Mouse (Mus musculus) spleen, embryonic (tissue): ENCODE measurements around the gene Cygb.

Experiments used
- CTCF ChIA-PET: fragments of 350-600 bp; sonication (Branson Sonifier 250); formaldehyde crosslinking; loops from one replicate; lab custom pipeline; 2022; lab: Charles Lee

Cygb gene

GRCm38 (mm10) chr11:116619561-116619960 is 34.6 kb downstream of the Cygb start:
- CTCF ChIA-PET, result no interaction called here

- CTCF ChIA-PET, result no interaction called here
Measured at GRCm38 (mm10) chr11:116619156-116619555, 35.0 kb downstream of the Cygb start.

- CTCF ChIA-PET, result no interaction called here
Measured at GRCm38 (mm10) chr11:116618666-116619065, 35.4 kb downstream of the Cygb start.

- CTCF ChIA-PET, result interaction anchor here (0.6 kb wide), 1 partner anchor 343 kb away, joined by 3 read pairs; the partner anchor contains the start of gene Srp68
Measured at GRCm38 (mm10) chr11:116617641-116618040, 36.5 kb downstream of the Cygb start.

- CTCF ChIA-PET, result interaction anchor here (0.6 to 0.7 kb wide), 2 partner anchors 9 to 342 kb away, joined by 3 to 5 read pairs; partner anchors contain the start of gene Srp68
Measured at GRCm38 (mm10) chr11:116616438-116617118, 37.5 kb downstream of the Cygb start.

GRCm38 (mm10) chr11:116615735-116616437 is 38.2 kb downstream of the Cygb start:
- CTCF ChIA-PET, result interaction anchor here (1.0 kb wide), 1 partner anchor 8 kb away, joined by 5 read pairs; no protein-coding TSS in a partner anchor

GRCm38 (mm10) chr11:116613234-116613633 is 40.9 kb downstream of the Cygb start:
- CTCF ChIA-PET, result interaction anchor here (0.6 kb wide), 2 partner anchors 38 to 147 kb away, joined by 3 to 6 read pairs; partner anchors contain the start of gene Qrich2

GRCm38 (mm10) chr11:116612554-116612953 is 41.6 kb downstream of the Cygb start:
- CTCF ChIA-PET, result interaction anchor here (0.6 kb wide), 2 partner anchors 37 to 146 kb away, joined by 3 to 6 read pairs; partner anchors contain the start of gene Qrich2

GRCm38 (mm10) chr11:116611883-116612282 is 42.2 kb downstream of the Cygb start:
- CTCF ChIA-PET, result interaction anchor here (0.7 kb wide), 1 partner anchor 123 kb away, joined by 3 read pairs; no protein-coding TSS in a partner anchor

- CTCF ChIA-PET, result interaction anchor here (0.7 kb wide), 2 partner anchors 14 to 168 kb away, joined by 3 to 6 read pairs; no protein-coding TSS in a partner anchor
Measured at GRCm38 (mm10) chr11:116611168-116611567, 42.9 kb downstream of the Cygb start.

- CTCF ChIA-PET, result interaction anchor here (0.7 to 1.4 kb wide), 3 partner anchors 15 to 174 kb away, joined by 3 to 17 read pairs (median 3); no protein-coding TSS in a partner anchor
Measured at GRCm38 (mm10) chr11:116609965-116610630, 44.0 kb downstream of the Cygb start.

- CTCF ChIA-PET, result no interaction called here
Measured at GRCm38 (mm10) chr11:116607717-116608116, 46.4 kb downstream of the Cygb start.

GRCm38 (mm10) chr11:116604097-116604496 is 50.0 kb downstream of the Cygb start:
- CTCF ChIA-PET, result interaction anchor here (2.5 kb wide), 1 partner anchor 24 kb away, joined by 14 read pairs; the partner anchor contains the start of gene Rhbdf2

- CTCF ChIA-PET, result interaction anchor here (2.5 kb wide), 1 partner anchor 25 kb away, joined by 14 read pairs; the partner anchor contains the start of gene Rhbdf2
Measured at GRCm38 (mm10) chr11:116603339-116603738, 50.8 kb downstream of the Cygb start.

- CTCF ChIA-PET, result interaction anchor here (0.7 kb wide), 1 partner anchor 1147 kb away, joined by 3 read pairs; no protein-coding TSS in a partner anchor
Measured at GRCm38 (mm10) chr11:116602043-116602442, 52.1 kb downstream of the Cygb start.

- CTCF ChIA-PET, result interaction anchor here (0.6 kb wide), 1 partner anchor 1140 kb away, joined by 3 read pairs; no protein-coding TSS in a partner anchor
Measured at GRCm38 (mm10) chr11:116601166-116601565, 52.9 kb downstream of the Cygb start.

- CTCF ChIA-PET, result interaction anchor here (1.1 kb wide), 1 partner anchor 10 kb away, joined by 3 read pairs; no protein-coding TSS in a partner anchor
Measured at GRCm38 (mm10) chr11:116599230-116599629, 54.9 kb downstream of the Cygb start.

GRCm38 (mm10) chr11:116598193-116598592 is 55.9 kb downstream of the Cygb start:
- CTCF ChIA-PET, result interaction anchor here (0.7 to 1.1 kb wide), 2 partner anchors 11 to 52 kb away, joined by 3 read pairs; no protein-coding TSS in a partner anchor

- CTCF ChIA-PET, result no interaction called here
Measured at GRCm38 (mm10) chr11:116596766-116597165, 57.3 kb downstream of the Cygb start.
